Mouse (Mus musculus): Measurements from ENCODE around the gene Gm11084. TPM values are rescaled to one million over a fixed set of nuclear protein-coding genes. Genes with fewer than 3 reads are reported as not detected.
A peak's percentile ranks its signal among the peaks of the same experiment; 100 is the strongest.
"Not testable (repeated sequence)": the region's sequence is repeated elsewhere in the genome, so short reads cannot be mapped to it uniquely, and the experiment has no call there.

The Gm11084 gene
- total RNA-seq (2015) (not detected in 2 replicates), total RNA-seq (2017) (not detected in 2 replicates)

DNA sequence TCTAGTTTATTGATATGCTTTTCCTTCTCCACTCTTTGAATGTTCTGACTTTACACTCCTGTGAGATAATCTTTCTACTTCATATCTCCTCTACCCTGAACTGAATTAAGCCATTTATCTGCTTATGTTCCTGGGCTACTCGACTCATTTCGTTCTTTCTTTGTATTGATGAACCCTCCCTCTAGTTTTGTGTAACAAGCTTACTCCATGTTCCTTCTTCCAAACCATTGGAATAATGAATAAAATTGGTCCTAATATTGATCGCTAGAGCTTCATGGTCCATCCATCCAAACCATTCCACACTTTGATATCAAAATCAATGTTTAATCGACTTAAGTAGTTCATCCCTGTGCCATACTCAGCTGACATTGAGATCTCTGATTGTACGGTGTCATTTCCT lies at the start of gene Gm11084:
Gene Gm11084 (minus strand): TSS at position 101 of the 400 bp plus-strand sequence.
- no peak for ATAC-seq (replicated peaks; ENCODE audit: poor library complexity)

DNA sequence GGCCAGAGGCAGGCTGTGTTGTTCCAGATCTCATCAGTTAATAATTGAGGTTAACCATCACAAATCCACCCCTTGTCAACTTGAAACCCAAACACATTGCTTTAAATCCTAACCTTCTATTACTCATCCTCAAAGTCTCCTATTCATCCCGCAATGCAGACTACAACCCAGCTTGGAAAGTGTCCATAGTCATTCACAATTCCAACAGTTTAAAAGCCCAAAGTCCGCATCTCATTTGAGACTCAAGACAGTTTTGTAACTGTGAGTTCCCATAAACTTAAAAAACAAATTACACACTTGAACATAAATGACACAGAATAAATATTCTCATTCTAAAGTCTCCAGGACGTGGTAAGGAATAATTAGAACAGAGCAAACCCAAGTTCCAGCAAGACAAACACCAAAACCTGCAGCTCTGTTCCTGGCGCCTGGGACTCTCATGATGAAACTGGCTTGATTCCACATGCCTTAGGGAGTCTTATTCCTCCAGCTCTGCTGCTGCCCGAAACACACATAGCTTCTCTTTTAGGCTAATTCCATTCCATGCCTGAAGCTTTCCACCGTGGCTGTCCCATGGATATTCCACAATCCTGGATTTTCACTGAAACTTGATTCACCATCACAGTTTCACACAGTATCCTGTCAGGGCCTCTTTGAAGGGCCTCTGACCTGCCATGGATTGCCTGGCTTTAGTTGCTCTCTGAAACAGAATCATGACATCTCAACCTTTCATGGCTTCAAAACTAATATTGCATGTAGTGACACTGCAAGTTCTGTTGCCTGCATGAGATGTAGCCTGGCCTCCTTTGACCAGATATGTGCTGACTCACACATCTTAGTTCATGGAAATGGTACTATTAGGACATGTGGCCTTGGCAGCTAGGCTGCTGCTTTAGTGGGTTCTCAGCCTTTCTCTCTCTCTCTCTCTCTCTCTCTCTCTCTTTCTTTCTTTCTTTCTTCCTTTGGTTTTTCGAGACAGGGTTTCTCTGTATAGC lies 44.8 kb upstream of the Gm11084 start:
- no peak for ATAC-seq (replicated peaks; ENCODE audit: poor library complexity)

DNA sequence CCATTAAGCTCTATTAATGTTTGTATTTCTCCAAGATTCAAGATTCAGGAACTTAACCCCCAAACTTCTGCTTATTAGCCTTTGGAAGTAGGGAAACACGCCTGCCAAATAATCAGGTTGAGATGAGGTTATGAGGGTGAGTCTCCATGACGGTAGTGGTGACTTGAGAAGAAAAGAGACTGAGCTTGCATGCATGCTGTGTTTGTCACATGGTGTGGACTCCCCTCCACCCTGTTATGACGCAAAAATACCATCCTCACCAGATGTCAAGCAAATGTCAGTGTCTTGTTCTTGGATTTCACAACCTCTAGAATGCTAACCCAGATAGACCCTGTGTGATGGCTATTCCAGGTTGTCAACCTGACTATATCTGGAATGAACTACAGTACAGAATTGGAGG lies 43.3 kb upstream of the Gm11084 start:
- ATAC-seq (replicated peaks; ENCODE audit: poor library complexity), result no peak

DNA sequence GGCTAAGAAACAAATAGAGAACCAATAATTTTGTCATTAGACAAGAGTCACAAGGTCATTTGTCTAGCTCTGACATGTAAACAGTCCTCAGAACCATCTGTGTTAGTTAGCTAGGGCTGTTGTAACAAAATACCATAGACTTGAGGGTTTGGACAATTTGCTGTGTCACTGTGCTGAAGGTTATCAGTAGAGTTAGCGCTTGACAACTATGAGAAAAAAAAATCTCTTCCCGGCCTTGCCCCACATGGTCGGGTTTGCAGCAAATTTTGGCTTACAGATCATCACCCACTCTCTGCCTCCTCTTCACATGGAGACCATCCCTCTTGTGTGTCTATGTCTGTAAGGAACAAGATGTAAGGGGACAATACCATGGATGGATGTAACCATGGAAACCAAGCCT lies 41.5 kb upstream of the Gm11084 start:
- peak; percentile 59 for ATAC-seq (replicated peaks; ENCODE audit: poor library complexity)

DNA sequence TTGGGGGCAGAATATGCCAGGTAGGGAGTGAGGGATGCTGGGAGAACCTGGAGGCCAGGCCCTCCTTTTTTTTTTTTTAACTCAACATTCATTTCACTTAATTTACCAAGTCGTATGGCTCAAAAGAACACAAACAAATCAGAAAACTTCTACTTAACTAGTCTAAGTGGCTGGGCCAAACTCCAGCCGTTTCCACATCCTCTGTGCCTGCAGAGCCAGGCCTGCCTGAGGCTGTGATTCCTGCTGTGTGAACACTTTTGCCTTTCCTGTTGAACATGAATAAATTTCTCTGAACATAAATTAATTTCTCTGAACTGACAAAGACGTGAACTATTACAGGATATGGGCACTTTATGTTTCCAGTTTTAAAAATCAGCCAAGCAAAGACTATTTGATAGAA lies 40.6 kb upstream of the Gm11084 start:
- no peak for ATAC-seq (replicated peaks; ENCODE audit: poor library complexity)

DNA sequence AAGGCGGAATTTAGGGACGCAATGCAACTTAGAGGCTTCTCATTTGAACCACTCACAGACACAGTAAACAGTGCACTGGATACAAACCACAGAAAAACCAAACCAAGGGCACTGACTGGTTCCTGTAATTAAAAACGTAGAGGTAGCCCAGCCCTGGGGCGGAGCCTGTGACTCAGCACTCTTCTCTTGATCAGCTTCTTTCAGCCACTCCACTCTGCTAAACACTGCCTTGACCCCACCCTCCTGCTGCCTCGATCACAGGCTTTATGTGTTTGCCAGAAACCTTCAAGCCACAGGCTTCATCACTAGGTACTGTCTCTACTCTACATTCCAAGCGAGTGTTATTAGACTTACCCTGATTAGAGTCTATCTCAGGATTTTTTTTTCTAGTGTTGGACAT lies 37.3 kb upstream of the Gm11084 start:
- peak; percentile 84 for ATAC-seq (replicated peaks; ENCODE audit: poor library complexity)

DNA sequence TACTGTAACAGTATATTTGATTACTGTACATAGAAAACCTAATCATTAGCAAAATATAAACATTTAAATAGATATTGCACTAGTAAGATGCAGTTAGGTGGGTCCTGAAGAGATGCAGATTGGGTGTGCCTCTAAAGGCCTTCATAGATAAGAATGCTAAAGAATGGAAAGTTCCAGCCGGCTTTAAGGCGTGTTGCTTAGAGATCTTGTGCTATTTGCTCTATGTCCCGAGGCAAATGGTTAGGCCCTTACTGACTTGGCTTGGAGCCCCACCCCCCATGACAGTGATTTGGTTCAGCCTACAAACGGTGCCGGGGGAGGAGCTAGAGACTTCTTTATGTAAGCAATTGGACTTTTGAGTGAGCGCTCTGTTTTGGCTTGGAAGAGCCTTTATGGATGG lies 34.5 kb upstream of the Gm11084 start:
- peak; percentile 83 for ATAC-seq (replicated peaks; ENCODE audit: poor library complexity)

DNA sequence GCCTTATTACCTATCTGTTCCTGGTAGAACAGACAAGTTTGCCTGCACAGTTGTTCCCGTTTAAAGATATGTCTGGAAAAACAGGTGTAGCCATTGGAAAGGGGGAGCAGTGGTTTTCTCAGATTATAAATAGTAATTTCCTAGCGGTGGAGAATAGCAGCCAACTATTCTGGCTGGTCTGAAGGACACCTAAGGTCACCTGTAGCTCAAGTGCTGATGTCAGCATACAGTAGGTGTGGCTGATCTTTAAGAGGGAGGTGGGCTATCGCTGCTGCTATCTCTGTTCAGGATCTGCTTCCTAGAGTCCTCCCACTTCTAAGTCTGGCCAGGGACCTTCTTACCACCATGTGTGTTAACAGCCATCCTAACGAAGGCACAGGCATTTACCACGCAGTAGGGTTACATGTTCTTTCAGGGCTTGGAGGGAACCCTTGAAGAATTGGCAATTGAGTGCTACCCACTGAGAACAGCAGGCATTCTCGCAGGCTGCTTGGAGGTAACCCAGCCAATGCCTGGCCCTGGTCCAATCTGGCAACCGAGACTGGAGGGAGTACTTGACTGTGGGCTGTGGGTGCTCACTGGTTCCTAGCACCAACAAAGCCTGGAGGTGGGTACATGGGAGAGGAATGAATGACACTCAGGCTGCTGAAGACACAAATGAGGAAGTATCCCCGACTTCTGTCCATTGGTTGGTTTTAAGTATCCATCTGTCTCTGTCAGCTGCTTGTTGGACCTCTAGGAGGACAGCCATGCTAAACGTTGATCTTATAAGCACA lies 33.0 kb upstream of the Gm11084 start:
- peak; percentile 43 for ATAC-seq (replicated peaks; ENCODE audit: poor library complexity)

DNA sequence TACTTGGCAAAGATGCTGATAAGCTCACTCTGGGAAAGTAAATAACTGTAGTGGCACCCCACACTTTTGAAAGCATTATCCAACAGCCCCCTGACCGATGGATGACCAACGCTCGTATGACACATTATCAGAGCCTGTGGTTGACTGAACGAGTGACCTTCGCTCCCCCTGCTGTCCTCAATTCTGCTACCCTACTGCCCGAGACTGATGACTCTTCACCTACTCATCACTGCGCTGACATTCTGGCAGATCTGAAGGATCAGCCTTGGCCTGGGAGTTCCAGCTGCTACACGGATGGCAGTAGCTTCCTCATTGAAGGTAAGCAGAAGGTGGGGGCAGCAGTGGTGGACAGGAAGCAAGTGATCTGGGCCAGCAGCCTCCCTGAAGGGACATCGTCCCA lies 27.5 kb upstream of the Gm11084 start:
- ATAC-seq (replicated peaks; ENCODE audit: poor library complexity), result not testable (repeated sequence)

DNA sequence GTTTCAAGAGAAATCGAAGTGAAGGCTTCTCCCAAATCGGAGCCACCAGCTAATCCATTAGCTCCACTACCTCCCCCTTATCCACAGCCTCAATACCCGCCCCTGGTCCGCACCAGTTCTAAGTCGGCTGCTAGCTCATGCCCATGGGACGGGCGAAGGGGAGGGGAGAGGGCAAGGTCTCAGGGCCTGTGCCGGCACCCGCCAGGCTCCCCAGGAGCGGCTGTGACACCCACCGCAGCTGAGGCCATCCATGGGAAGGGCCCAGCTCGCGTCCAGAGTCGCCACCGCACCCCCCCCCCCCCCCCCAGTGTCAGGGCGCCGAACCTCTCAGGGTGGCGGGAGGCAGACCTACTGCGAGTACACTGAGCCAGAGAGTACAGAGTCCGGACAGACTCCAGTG lies 26.1 kb upstream of the Gm11084 start:
- ATAC-seq (replicated peaks; ENCODE audit: poor library complexity), result no peak

DNA sequence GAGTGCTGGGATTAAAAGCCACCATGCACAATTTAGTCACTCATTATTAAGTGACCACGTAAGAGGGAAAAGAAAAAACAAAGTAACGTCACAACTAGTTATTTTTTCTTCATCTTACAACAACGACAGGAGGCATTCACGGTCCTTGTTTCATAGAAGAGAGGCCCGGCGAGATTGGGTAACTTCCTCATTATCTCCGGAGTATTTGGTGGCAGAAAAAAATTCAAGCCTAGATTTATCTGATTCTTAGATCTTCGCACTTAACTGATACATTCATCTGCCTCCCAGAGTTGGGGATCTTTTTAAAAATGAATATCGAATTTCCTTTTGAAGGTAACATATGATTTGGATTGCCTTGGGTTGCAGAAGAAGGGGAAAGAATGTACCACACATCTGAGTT lies 21.0 kb upstream of the Gm11084 start:
- ATAC-seq (replicated peaks; ENCODE audit: poor library complexity), result no peak

DNA sequence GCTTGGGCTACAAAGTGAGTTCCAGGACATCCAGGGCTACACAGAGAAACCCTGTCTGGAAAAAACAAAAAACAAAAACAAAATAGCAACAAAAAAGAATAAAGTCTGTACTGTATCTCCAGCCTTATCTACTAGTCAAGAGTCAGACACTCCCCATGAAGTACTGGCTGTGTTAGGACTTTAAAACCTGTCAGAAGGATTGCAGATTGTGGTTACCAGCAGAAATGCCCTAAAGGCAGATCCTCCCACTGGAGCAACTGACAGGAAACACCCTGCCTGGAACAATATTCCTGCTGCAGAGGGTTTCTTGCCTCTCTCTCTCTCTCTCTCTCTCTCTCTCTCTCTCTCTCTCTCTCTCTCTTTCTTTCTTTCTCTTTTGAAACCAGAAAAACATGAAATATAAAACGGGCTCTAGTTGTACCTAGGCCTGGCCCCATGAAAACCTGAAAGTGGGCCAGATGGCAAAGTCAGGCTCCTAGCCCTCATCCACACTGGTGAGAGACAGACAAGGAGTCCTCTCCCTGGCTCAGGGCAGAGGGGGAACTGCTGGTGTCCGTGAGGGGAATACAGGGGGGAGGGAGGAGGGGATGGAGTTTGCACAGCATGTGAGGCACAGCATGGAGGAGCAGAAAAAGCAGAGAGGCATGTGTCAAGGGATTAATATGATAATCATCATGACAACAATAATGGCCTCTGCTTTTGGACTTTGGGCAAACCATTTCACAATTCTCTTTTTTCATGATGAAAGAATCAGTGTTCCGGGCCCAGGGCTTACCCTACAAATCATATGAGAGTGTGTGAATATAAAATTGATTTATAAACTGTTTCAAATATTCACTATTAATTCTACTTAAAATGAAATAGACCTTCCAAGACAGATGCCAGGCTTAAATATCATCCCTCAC lies 19.3 kb upstream of the Gm11084 start:
- ATAC-seq (replicated peaks; ENCODE audit: poor library complexity), result peak; percentile 46

DNA sequence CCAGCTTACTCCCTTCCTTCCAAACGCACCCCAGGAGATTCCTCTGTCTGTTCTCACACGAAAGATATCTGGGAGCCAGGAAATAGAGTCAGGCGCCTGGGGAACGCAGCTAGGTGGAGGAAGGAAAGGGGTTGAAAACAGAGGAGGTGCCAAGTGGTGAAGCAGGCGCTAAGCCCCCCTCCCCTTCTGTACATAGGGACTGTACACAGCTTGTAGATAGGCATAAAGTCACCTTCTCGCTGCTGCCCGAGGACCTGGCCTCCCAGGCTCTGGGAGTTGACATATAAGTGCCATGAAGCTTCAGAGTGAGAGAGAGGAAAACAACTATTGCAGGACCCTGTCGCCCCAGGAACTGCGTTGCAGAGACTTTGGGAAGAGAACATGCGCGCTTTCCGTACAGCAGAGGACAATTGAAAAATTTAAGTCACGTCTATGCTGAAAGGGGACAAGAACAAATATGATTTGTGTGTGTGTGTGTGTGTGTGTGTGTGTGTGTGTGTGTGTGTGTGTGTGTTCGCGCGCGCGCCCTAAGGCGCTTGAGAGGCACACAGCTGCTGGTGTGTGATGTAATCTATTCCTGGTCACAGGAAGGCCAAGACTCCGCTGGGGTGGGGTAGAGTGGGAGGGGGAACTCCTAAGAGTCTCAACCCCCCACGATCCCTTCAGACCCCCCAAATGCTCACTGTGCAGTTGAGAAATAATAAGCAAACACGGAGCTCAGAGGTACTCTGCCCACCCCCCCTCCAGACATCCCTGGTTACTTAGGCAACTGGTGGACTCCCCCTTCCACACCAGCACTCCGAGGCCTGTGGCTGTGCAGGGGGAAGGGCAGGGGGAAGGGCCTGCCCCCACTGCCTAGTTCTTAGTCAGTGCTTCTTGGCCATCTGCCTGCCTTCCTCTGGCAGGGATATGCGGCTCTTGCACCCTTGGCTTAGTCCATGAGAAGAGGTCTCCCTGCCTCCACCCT lies 17.5 kb upstream of the Gm11084 start:
- peak; percentile 60 for ATAC-seq (replicated peaks; ENCODE audit: poor library complexity)

DNA sequence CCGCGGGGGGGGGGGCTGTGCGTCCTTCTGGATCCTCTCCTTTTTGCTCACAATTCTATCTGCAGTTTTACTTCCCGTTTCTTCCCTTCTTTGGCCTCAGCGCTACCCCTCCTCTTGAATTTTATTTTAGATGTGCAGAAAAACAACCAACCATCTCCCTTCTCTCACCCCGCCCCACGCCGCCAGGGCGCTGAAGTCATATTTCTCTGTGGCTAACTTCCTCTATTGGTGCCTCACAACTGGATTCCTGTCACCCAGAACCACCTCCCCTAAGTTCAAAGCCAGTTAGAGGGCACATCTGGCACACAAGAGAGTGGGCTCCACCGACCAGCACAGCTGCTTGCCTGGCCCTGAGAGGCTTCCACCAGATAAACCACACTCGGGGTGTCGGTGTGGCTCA lies 16.5 kb upstream of the Gm11084 start:
- peak; percentile 54 for ATAC-seq (replicated peaks; ENCODE audit: poor library complexity)

DNA sequence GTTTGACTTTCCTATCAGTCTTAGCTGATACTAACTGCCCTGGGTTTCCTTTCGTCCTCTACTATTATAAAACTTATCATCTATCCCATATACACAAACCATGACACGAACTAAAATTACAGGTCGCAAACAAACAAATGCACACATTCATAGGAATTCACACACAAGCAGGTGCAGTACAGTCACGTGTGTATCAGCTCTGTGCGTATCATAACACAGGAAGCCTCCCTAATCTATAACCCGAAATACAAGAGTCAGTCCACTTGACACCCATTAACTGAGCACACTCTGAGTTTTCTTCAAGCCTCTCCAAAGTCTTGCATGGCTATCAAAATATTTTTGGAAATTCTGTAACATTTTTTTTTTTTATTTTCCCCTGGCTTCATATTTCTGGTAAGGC lies 15.9 kb upstream of the Gm11084 start:
- ATAC-seq (replicated peaks; ENCODE audit: poor library complexity), result no peak

DNA sequence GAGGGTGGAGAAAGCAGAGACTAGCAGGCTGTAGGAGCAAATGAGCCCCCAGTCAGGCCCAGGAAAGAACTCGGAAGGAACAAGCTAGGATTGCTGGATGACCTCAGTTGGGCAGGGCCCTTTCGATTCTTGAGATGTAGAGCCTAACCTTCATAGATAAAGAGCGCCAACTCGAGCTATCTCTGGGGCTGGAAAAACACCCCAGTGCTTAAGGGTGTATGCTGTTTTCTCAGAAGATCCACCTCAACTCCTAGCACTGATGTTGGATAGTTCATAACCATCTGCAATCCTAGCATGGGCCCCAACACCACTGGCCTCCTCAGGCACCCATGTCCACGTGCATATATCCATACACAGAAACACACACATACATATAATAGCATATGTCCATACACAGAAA lies 15.5 kb upstream of the Gm11084 start:
- ATAC-seq (replicated peaks; ENCODE audit: poor library complexity), result 0 out of 2 replicates have a peak, but pooled peaks have one; percentile 2

DNA sequence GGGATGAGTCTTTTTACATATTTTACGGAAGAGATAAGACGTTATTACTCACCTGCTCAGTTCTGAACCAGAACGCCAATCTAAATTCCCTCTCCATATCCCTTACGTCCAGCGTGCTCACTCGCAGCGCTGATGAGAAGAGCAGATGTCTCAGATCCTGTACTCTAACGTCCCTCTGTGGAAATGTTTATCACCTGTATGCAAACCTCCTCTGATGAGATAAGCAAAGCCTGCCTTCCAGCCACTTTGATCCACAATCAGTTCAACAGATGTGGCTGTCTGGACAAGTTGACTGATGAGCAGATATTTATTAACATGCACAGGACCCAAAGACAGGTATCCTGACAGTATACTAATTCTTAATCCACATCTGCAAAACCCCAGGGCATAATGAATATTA lies 13.7 kb upstream of the Gm11084 start:
- ATAC-seq (replicated peaks; ENCODE audit: poor library complexity), result no peak

DNA sequence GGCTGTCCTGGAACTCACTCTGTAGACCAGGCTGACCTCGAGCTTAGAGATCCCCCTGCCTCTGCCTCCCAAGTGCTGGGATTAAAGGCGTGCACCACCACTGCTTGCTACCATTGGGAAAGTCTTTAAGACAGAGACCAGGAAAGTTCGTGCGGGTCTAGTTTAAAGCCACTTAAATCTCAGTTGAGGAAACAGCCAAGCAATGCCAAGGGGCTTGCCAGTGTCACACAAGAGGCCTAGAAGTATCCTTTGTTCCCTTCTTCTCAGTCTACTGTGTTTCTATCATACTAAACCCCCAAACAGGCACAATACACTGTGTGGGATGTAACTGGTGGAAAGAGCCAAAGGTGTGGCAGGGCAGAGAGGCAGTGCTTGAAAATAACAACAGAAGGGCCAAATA lies 11.1 kb upstream of the Gm11084 start:
- no peak for ATAC-seq (replicated peaks; ENCODE audit: poor library complexity)

DNA sequence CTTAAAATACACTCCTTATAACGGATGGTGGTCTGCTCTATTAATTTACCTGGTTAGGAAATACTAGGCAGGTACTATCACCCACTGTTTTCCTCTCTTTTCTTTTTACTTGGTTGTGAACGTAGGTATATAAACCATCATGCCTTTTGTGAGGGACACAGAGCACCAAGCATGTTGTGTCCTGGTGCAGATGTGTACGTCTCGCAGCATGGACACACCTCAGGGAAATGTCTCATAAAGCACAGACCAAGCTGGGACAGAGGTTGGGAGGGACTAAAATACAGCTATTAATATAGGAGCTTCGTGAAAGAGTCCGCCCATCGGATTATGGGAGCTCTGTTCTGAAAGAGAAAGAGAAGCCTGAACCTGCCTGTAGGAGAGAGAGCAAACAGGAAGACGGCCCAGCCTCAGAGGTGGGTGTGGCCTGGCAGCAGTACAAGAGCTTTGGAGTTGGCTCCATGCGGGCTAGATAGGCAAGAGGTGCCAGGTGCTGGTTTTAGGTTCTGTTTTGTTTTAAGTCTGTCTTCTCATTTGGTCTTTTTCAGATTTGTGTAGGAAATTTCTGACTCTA lies 10.4 kb upstream of the Gm11084 start:
- peak; percentile 95 for ATAC-seq (replicated peaks; ENCODE audit: poor library complexity)
